ENCODE assay signal across 8 mouse cellular contexts in the genomic region with DNA sequence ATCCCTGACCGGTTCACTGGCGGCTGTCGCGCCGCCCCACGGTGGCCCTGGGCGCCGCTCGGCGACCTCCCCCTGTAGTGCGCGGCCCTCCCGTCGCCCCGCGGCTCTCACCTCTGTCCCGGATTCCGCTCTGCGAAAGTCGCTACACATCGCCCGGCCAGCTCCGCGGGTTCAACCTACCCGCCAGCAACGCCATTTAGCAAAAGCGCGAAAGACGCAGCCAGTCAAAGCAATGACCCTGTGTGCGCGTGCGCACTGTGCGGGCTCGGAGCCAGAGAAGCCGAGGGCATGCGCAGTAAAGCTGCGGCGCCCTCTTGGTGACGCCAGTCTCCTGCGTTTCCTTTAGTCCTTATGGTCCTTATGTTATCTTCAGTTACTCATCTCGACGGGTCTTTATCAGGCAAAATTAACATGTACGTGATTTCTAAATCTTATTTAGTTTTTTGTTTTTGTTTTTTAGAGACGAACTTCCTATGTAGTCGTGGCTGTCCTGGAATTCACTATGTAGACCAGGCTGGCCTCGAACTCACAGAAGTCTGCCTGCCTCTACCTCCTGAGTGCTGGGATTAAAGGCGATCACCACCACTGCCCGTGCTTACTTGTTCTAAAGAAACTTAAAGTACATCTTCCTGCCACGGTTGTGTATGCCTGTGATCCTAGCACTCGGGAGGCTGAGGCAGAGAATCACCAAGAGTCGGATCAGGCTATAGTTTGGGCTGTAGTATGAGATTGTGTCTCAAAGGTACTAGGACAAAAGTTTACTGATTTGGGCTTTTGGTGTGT. TPM values are rescaled to one million over a fixed set of nuclear protein-coding genes. Genes with fewer than 3 reads are reported as not detected.
DNase-seq lines count a peak whose midpoint lies in the region; ATAC-seq and TF ChIP-seq lines count a peak whose summit lies in the region.

A gene (minus strand): TSS at position 259 of the 783 bp plus-strand sequence.

- TF ChIP-seq POLR2A in testis, adult 2 months (IDR thresholded peaks at IDR 0.05; ENCODE audit: control insufficient read depth, low read depth, low read length) = peak; percentile 93

- ATAC-seq in forebrain, embryonic 11.5 days (replicated peaks; ENCODE audit: low FRiP score) = peak; percentile 95
- peak; percentile 98 for ATAC-seq in heart, postnatal 0 days (ENCODE audit: insufficient read depth, low read depth)
- ATAC-seq in liver, embryonic 16.5 days (ENCODE audit: low read depth) = peak; percentile 94
- ATAC-seq in neural tube, embryonic 13.5 days (ENCODE audit: low read depth) = peak; percentile 98

- WGBS in forebrain, embryonic 11.5 days = 8% methylated on average over 51 of the region's 51 CpGs
- 8% methylated on average over 51 of the region's 51 CpGs for WGBS in heart, postnatal 0 days
- 8% methylated on average over 51 of the region's 51 CpGs for WGBS in liver, embryonic 16.5 days (ENCODE audit: insufficient replicate concordance)
- WGBS in neural tube, embryonic 13.5 days = 8% methylated on average over 51 of the region's 51 CpGs

- H3K27ac ChIP-seq in forebrain, embryonic 11.5 days (ENCODE audit: low read depth, low read length) = peak within 1 kb of the TSS; percentile 60
- peak within 1 kb of the TSS; percentile 77 for H3K27ac ChIP-seq in heart, postnatal 0 days (ENCODE audit: low read depth)
- peak within 1 kb of the TSS; percentile 74 for H3K27ac ChIP-seq in liver, embryonic 16.5 days (ENCODE audit: low read length)
- H3K27ac ChIP-seq in neural tube, embryonic 13.5 days (replicated peaks) = no peak within 1 kb of the TSS; the same call in 1 of the 2 replicates
- peak within 1 kb of the TSS; percentile 68 for H3K27ac ChIP-seq in testis, adult 2 months (ENCODE audit: control insufficient read depth, insufficient read depth, low read depth, low read length)

- TF ChIP-seq EP300 in heart, postnatal 0 days (IDR thresholded peaks at IDR 0.05; ENCODE audit: low read depth) = no peak

- H3K9me3 ChIP-seq in forebrain, embryonic 11.5 days (ENCODE audit: control insufficient read depth, low read length) = no peaks in the 10 kb centered on the region
- H3K9me3 ChIP-seq in heart, postnatal 0 days (replicated peaks; ENCODE audit: control insufficient read depth, low read length) = no peaks in the 10 kb centered on the region
- H3K9me3 ChIP-seq in liver, embryonic 16.5 days (replicated peaks; ENCODE audit: control insufficient read depth, low read length) = no peaks in the 10 kb centered on the region
- H3K9me3 ChIP-seq in neural tube, embryonic 13.5 days = no peaks in the 10 kb centered on the region

- H3K36me3 ChIP-seq in forebrain, embryonic 11.5 days (ENCODE audit: control insufficient read depth, insufficient read depth, low read length) = no peaks in the 10 kb centered on the region; the same call in 1 of the 2 replicates
- H3K36me3 ChIP-seq in heart, postnatal 0 days (replicated peaks; ENCODE audit: control insufficient read depth, insufficient read depth, low read length) = peaks cover 5% of the 10 kb centered on the region; the same call in 1 of the 2 replicates
- no peaks in the 10 kb centered on the region for H3K36me3 ChIP-seq in liver, embryonic 16.5 days (ENCODE audit: control insufficient read depth, insufficient read depth)
- H3K36me3 ChIP-seq in neural tube, embryonic 13.5 days = no peaks in the 10 kb centered on the region
- H3K36me3 ChIP-seq in testis, adult 2 months (ENCODE audit: control insufficient read depth, insufficient read depth, low read length) = 0 out of 2 replicates have a peak, but pooled peaks cover 1% of the 10 kb centered on the region

- 0 out of 2 replicates have a peak, but pooled peaks cover 4% of the 10 kb centered on the region for H3K4me1 ChIP-seq in forebrain, embryonic 11.5 days (replicated peaks; ENCODE audit: control insufficient read depth, insufficient read depth, low read length)
- peaks cover 11% of the 10 kb centered on the region for H3K4me1 ChIP-seq in heart, postnatal 0 days (ENCODE audit: control insufficient read depth, insufficient read depth)
- H3K4me1 ChIP-seq in liver, embryonic 16.5 days (ENCODE audit: control insufficient read depth, low read depth, low read length) = peaks cover 7% of the 10 kb centered on the region
- peaks cover 15% of the 10 kb centered on the region for H3K4me1 ChIP-seq in neural tube, embryonic 13.5 days (replicated peaks)
- H3K4me1 ChIP-seq in testis, adult 2 months (ENCODE audit: control insufficient read depth, insufficient read depth, low read length) = peaks cover 5% of the 10 kb centered on the region; the same call in 1 of the 2 replicates

- no peaks in the 10 kb centered on the region for H3K27me3 ChIP-seq in forebrain, embryonic 11.5 days (ENCODE audit: control insufficient read depth, insufficient read depth, low read length)
- H3K27me3 ChIP-seq in heart, postnatal 0 days (ENCODE audit: control insufficient read depth, insufficient read depth, low read length) = no peaks in the 10 kb centered on the region
- no peaks in the 10 kb centered on the region for H3K27me3 ChIP-seq in liver, embryonic 16.5 days (ENCODE audit: control insufficient read depth, insufficient read depth, low read depth, low read length)
- H3K27me3 ChIP-seq in neural tube, embryonic 13.5 days = no peaks in the 10 kb centered on the region
- no peaks in the 10 kb centered on the region for H3K27me3 ChIP-seq in testis, adult 2 months (ENCODE audit: control insufficient read depth, insufficient read depth, low read length)

- H3K4me2 ChIP-seq in forebrain, embryonic 11.5 days (ENCODE audit: low read depth, low read length, severe bottlenecking) = peak within 1 kb of the TSS; percentile 68
- peak within 1 kb of the TSS; percentile 72 for H3K4me2 ChIP-seq in heart, postnatal 0 days (ENCODE audit: low read depth, low read length)
- peak within 1 kb of the TSS; percentile 86 for H3K4me2 ChIP-seq in liver, embryonic 16.5 days (ENCODE audit: low read depth, low read length)
- H3K4me2 ChIP-seq in neural tube, embryonic 13.5 days = peak within 1 kb of the TSS; percentile 84

- peak within 1 kb of the TSS; percentile 81 for H3K4me3 ChIP-seq in forebrain, embryonic 11.5 days (ENCODE audit: low read depth, low read length)
- H3K4me3 ChIP-seq in heart, postnatal 0 days (ENCODE audit: low read depth, low read length) = peak within 1 kb of the TSS; percentile 93
- peak within 1 kb of the TSS; percentile 88 for H3K4me3 ChIP-seq in liver, embryonic 16.5 days (ENCODE audit: low read depth, low read length)
- peak within 1 kb of the TSS; percentile 86 for H3K4me3 ChIP-seq in neural tube, embryonic 13.5 days
- H3K4me3 ChIP-seq in testis, adult 2 months (ENCODE audit: control insufficient read depth, low read depth, low read length) = peak within 1 kb of the TSS; percentile 89

- TF ChIP-seq CTCF in heart, postnatal 0 days (IDR thresholded peaks at IDR 0.05; ENCODE audit: low read depth) = 0 out of 2 replicates have a peak, but pooled peaks have one; percentile 2
- TF ChIP-seq CTCF in testis, adult 2 months (IDR thresholded peaks at IDR 0.05; ENCODE audit: control insufficient read depth, insufficient read depth, insufficient replicate concordance, low read depth, low read length) = no peak

- peak within 1 kb of the TSS; percentile 90 for H3K9ac ChIP-seq in forebrain, embryonic 11.5 days (ENCODE audit: low read length)
- H3K9ac ChIP-seq in heart, postnatal 0 days (replicated peaks; ENCODE audit: low read depth, low read length) = peak within 1 kb of the TSS; percentile 77
- H3K9ac ChIP-seq in liver, embryonic 16.5 days (ENCODE audit: low read depth, low read length) = peak within 1 kb of the TSS; percentile 87
- H3K9ac ChIP-seq in neural tube, embryonic 13.5 days = peak within 1 kb of the TSS; percentile 80

- peak; percentile 91 to 92 for DNase-seq in CD8-positive naive resting alpha-beta T cell, adult 2 months (ENCODE audit: low read depth in 2 of 2, low spot score in 2 of 2)
- DNase-seq in c-Kit-positive CD71-negative TER-119-negative erythroid progenitor cells, embryonic 14.5 days (ENCODE audit: low read depth) = peak; percentile 87
- DNase-seq in forebrain, embryonic 11.5 days (ENCODE audit: low spot score) = peak; percentile 96
- peak; percentile 90 for DNase-seq in heart, postnatal 0 days (ENCODE audit: low spot score)
- DNase-seq in kidney, postnatal 4 days = peak; percentile 97 to 98

RNA-seq across cellular contexts. Expression of the gene that starts here (rescaled TPM):
- polyA plus RNA-seq in forebrain, embryonic 11.5 days (2014; fragmentation: Nextera tagmentation; extraction: Ambion mirVana) = 14.9 and 19.8 TPM in 2 replicates
- total RNA-seq in heart, postnatal 0 days (2014; rRNA removed; ENCODE audit: low replicate concordance) = 7.3 and 29.1 TPM in 2 replicates
- 3.0 and 3.3 TPM in 2 replicates for polyA plus RNA-seq in heart, postnatal 0 days (2015; fragmentation: Nextera tagmentation; extraction: Ambion mirVana)
- polyA plus RNA-seq in liver, embryonic 16.5 days (2015; fragmentation: Nextera tagmentation; extraction: Ambion mirVana) = 2.7 and 3.0 TPM in 2 replicates
- polyA plus RNA-seq in neural tube, embryonic 13.5 days (2015; fragmentation: Nextera tagmentation; extraction: Ambion mirVana) = 3.2 and 6.4 TPM in 2 replicates
- 16.2 and 17.7 TPM in 2 replicates for polyA plus RNA-seq in testis, adult 2 months (2012; rRNA removed)
